Mouse (Mus musculus) neural tube, embryonic 12.5 days (tissue): ENCODE data around the gene Pofut2. TPM values are rescaled to one million over a fixed set of nuclear protein-coding genes. Genes with fewer than 3 reads are reported as not detected.

ENCODE experiments used
- ATAC-seq: fragments of 200-750 bp; cut with Nextera tagmentation; 2 replicates; pipeline ENCODE4 v1.8.0; 2017; ENCODE audit warnings: low read depth, mild to moderate bottlenecking, moderate TSS enrichment, moderate library complexity; ENCODE audit not compliant: low FRiP score
- H3K27ac ChIP-seq: fragments of 300-500 bp; sonication (generic); 2 replicates; pipeline ENCODE4 v1.5.1; 2016
- H3K27me3 ChIP-seq: fragments of 300-500 bp; sonication (generic); replicated peaks from 2 replicates; pipeline ENCODE4 v1.6.1; 2016; ENCODE audit warnings: mild to moderate bottlenecking
- H3K36me3 ChIP-seq: fragments of 300-500 bp; sonication (generic); 2 replicates; pipeline ENCODE4 v1.6.1; 2016; ENCODE audit warnings: mild to moderate bottlenecking
- H3K4me1 ChIP-seq: fragments of 300-500 bp; sonication (generic); 2 replicates; pipeline ENCODE4 v1.6.1; 2016
- H3K4me2 ChIP-seq: fragments of 300-500 bp; sonication (generic); replicated peaks from 2 replicates; pipeline ENCODE4 v1.6.1; 2016; ENCODE audit warnings: mild to moderate bottlenecking
- H3K4me3 ChIP-seq: fragments of 300-500 bp; sonication (generic); 2 replicates; pipeline ENCODE4 v1.5.1; 2016
- H3K9ac ChIP-seq: fragments of 300-500 bp; sonication (generic); 2 replicates; pipeline ENCODE4 v1.6.1; 2016; ENCODE audit warnings: mild to moderate bottlenecking
- H3K9me3 ChIP-seq: fragments of 300-500 bp; sonication (generic); 2 replicates; pipeline ENCODE4 v1.6.1; 2016; ENCODE audit warnings: mild to moderate bottlenecking
- WGBS: fragments of 180-500 bp; shearing (Covaris S2); methylation state at CpG from one replicate; pipeline ENCODE4 v1.1.7; 2016; 5-methylcytosine and 5-hydroxymethylcytosine counted together
- polyA plus RNA-seq: library from polyadenylated mRNA; unstranded; fragments of >200 nt; fragmentation: Nextera tagmentation; extraction: Ambion mirVana; gene quantifications from 2 replicates; pipeline ENCODE4 v1.2.1, GENCODE M21; 2016

Gene Pofut2
- polyA plus RNA-seq, 1 experiment from 2014 or later, result 69.3 TPM

DNA sequence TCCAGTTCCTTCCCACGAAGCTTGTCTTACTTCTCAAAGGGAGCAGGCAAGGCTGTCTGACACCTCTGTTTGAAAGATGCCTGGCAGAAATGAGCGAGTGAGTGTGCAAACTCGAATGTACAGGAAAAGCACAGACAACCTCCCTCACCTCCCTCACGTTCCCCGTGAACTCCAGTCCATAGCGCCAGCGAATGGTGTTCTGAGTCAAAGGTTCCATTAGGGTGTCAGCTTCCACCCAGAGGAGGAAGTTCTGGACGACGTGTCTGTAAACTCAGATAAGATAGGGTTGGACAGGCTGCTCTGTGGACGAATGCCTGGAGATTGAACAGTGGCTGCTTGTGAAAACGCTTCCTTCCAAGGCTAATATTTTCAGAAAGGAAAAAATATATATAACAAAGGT is 37.9 kb upstream of the Pofut2 start:
- Histone ChIP-seq H3K36me3 (no peaks in the 10 kb centered on the region), H3K4me1 (no peaks in the 10 kb centered on the region), H3K27me3 (no peaks in the 10 kb centered on the region), H3K27ac (no peak overlapping the region), H3K4me3 (no peak overlapping the region), H3K9me3 (no peaks in the 10 kb centered on the region), H3K9ac (no peak overlapping the region), H3K4me2 (no peak overlapping the region)
- ATAC-seq, result no peak
- 77% methylated on average over 11 of the region's 11 CpGs for WGBS

DNA sequence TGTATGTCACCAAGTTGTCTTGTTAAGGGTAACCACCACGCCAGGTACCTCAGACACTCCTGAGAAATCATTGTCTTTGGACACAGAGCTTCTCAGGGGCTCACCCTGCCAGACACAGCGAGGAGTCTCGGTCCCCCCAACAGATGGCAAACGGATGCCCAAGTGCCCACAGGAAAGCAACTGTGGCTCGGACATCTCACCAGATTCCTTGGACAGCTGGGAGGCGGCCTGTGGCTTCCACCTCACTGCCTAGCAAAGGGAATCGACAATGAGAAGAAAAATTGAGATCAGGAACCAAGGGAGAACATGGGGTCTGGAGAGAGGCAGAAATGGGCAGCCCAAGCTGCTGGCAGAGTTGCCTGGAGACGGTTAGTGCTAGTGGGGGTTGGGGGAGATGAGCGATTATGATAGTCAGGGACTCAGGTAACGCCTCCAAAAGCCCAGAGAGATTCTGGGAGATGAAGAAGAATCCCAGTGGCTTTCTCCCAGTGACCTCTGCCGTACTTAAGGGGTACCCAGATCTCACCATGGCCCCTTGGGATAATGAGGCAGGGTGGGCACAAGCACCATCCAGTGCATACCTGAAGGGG is 36.0 kb upstream of the Pofut2 start:
- Histone ChIP-seq H3K4me3 (no peak overlapping the region), H3K9me3 (no peaks in the 10 kb centered on the region), H3K4me1 (no peaks in the 10 kb centered on the region), H3K9ac (no peak overlapping the region), H3K27me3 (no peaks in the 10 kb centered on the region), H3K27ac (no peak overlapping the region), H3K4me2 (no peak overlapping the region), H3K36me3 (no peaks in the 10 kb centered on the region)
- no peak for ATAC-seq
- WGBS, result 81% methylated on average over 11 of the region's 11 CpGs

DNA sequence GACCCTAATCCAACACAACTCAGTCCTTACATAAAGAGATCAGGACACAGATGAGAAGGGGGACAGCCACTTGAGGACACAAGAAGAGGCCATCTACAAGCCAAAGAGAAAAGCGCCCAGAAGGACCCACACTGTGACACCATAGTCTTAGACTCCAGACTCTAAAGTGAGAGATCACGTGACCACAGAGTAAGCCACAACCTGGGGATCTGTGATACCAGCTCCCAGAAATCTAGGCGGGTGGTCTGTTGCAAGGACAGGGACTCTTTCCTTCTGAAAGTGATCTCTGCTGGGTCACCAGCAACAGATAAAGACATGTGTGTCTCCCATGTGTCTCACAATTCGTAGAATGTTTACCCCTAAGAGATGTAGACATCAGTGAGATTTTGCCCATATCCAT is 34.6 kb upstream of the Pofut2 start:
- H3K27me3 ChIP-seq, result no peaks in the 10 kb centered on the region
- H3K4me3 ChIP-seq, result no peak overlapping the region
- ATAC-seq, result no peak
- 89% methylated on average over 4 of the region's 4 CpGs for WGBS
- no peak overlapping the region for H3K9ac ChIP-seq
- H3K27ac ChIP-seq, result no peak overlapping the region
- H3K4me1 ChIP-seq, result no peaks in the 10 kb centered on the region
- H3K9me3 ChIP-seq, result no peaks in the 10 kb centered on the region
- H3K36me3 ChIP-seq, result no peaks in the 10 kb centered on the region
- H3K4me2 ChIP-seq, result no peak overlapping the region

DNA sequence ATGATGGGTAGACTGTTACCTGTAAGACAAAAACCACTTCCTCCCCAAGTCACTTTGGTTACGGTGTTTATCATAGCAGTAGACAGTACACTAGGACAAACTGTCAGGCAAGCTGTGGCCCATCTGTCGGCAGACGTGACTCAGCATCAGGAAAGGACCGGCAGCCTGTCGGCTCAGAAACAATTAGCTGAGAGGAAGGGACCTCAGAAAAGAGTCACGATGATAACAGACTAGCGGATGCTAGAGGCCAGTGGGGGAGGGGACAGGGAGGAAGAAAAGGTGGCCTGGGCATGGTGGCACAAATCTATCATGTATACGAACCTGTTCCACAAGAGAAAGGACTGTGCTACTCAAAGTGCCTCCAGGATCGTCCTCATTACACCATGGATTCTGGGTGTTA is 33.6 kb upstream of the Pofut2 start:
- no peak overlapping the region for H3K9ac ChIP-seq
- H3K4me2 ChIP-seq, result no peak overlapping the region
- H3K4me3 ChIP-seq, result no peak overlapping the region
- no peaks in the 10 kb centered on the region for H3K36me3 ChIP-seq
- no peaks in the 10 kb centered on the region for H3K27me3 ChIP-seq
- H3K4me1 ChIP-seq, result 0 out of 2 replicates have a peak, but pooled peaks cover 4% of the 10 kb centered on the region
- no peak overlapping the region for H3K27ac ChIP-seq
- no peak for ATAC-seq
- WGBS, result 70% methylated on average over 9 of the region's 9 CpGs
- H3K9me3 ChIP-seq, result no peaks in the 10 kb centered on the region

DNA sequence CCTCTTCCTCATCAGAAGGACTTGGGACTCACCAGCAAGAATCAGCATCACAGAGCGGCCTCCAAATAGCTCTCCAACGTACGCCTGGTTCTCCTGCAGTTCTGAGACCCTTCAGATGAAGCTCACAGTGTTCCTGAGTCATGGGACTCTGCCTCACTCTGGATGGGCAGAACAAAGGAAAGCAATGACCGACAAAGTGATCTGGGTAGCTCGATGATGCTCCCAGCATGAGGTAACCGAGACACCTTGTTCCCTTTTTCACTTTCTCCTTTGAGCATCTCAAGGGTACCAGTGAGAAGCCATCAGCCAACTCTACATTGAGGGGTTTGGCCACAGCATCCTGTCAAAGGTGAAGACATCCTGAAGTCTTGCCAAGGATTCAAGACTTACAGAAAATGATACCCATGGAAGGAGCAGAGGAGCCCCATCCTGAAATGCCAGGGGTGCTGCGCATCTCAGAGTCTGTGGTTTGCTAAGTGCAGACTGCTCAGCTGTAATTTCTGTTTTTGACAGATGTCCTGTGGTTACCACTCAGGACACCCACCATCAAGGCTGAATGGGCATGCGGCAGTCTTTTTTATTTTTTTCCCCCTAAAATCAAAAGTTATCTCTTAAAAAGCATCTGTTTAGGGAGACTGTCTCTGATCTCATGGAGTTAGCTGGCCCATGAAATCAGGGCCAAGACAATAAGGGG is 32.9 kb upstream of the Pofut2 start:
- Histone ChIP-seq H3K27ac (no peak overlapping the region), H3K27me3 (no peaks in the 10 kb centered on the region), H3K9ac (no peak overlapping the region), H3K9me3 (no peaks in the 10 kb centered on the region), H3K4me1 (0 out of 2 replicates have a peak, but pooled peaks cover 4% of the 10 kb centered on the region), H3K4me3 (no peak overlapping the region), H3K36me3 (no peaks in the 10 kb centered on the region), H3K4me2 (no peak overlapping the region)
- no peak for ATAC-seq
- 88% methylated on average over 8 of the region's 8 CpGs for WGBS

DNA sequence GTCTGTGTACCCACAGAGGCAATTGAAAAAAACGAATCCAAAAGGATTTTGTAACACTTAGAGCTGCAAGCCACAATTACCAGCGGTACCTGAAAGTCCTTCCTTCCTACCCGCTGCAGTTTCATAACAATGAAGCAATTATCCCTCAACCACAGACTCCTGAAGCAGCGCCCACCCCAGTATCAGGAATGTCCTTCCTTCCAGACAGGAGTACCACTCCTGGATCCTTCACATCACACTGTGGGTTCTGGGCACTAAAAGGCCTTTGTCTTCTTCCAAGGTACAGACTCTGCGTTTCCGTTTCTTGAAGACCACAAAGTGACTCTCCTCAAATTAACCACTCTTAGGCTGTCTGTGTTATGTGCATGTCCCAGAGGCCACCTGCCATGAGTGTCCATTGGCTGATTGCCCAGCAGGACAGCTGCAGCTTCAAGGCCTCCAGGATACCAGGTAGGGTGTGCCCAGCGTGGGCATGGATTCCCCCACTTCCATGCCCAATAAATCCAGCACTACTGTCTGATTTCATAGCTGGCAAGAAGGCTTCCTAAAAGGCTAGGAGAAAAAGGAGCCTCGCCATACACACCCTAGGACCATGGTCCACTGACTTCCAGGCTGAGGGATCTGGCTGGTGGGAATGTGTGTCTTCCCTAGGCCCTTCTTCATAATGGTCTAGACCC is 32.2 kb upstream of the Pofut2 start:
- 0 out of 2 replicates have a peak, but pooled peaks cover 4% of the 10 kb centered on the region for H3K4me1 ChIP-seq
- no peak overlapping the region for H3K4me2 ChIP-seq
- no peaks in the 10 kb centered on the region for H3K9me3 ChIP-seq
- WGBS, result 64% methylated on average over 8 of the region's 8 CpGs
- no peak for ATAC-seq
- H3K36me3 ChIP-seq, result no peaks in the 10 kb centered on the region
- no peak overlapping the region for H3K9ac ChIP-seq
- H3K27me3 ChIP-seq, result no peaks in the 10 kb centered on the region
- H3K27ac ChIP-seq, result no peak overlapping the region
- no peak overlapping the region for H3K4me3 ChIP-seq

DNA sequence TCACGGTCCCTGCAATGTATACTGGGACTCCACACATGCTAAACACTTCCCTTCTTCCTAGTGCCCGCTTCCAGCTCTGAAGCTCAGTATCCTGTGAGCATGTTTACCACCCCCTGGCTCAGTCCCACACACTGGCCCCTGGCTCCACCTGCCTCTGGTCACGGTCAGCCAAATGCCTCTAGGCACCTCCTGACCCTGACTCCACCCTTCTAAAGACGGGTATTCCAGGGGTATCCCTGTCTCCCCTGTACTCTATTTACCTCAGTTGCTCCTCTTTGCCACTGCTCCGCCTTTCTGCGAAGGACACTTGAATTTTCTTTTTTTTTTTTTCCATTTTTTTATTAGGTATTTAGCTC is 31.7 kb upstream of the Pofut2 start:
- no peak for ATAC-seq
- H3K27me3 ChIP-seq, result no peaks in the 10 kb centered on the region
- 0 out of 2 replicates have a peak, but pooled peaks cover 4% of the 10 kb centered on the region for H3K4me1 ChIP-seq
- H3K4me3 ChIP-seq, result no peak overlapping the region
- H3K9ac ChIP-seq, result no peak overlapping the region
- no peak overlapping the region for H3K4me2 ChIP-seq
- no peaks in the 10 kb centered on the region for H3K36me3 ChIP-seq
- no peak overlapping the region for H3K27ac ChIP-seq
- no peaks in the 10 kb centered on the region for H3K9me3 ChIP-seq
- 83% methylated on average over 6 of the region's 6 CpGs for WGBS

DNA sequence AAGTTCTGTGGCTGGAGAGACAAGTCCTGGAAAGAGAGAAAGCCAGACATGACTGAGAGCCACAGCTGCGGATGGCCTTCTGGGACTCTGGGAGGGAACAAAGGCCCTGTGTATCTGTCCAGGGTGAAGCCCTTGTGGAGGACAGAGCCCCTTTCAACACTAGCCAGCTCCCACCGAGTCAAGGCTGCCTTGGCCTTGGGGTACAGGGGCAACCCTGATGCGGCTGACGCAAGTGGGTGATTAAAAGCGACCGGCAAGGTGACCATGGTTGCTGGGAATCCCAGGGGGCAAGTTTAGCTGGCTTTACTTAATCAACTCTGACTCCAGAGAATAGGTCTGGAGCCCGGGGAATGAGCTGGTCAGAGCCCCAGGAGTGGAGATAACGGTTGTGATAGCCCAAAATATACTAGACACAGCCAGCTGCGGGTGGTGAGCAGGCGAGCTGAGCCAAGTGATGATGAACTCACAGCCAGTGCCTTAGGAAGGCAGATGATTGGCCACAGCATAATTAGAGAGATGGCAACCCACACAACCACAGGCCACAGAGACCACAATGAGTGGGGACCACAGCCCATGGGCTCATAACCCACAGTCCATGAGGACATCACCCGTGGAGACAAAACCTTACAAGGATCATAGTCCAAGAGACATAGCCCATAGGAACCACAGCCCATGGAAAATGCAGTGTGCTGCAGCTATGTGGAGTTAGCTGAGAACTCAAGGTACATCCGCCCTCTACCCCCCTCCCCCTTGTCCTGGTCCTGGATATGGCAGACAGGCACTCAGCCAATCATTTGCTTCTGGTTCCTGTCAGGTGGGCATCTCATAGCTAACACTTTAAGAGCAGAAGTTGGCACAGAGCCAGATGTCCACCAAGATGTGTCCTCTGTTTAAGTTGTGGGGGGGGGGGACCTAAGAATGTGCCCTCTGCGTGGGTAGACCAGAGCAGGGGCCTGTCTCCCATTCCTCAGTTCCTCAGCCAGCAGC is 29.1 kb upstream of the Pofut2 start:
- no peak overlapping the region for H3K9ac ChIP-seq
- no peaks in the 10 kb centered on the region for H3K27me3 ChIP-seq
- H3K4me1 ChIP-seq, result 0 out of 2 replicates have a peak, but pooled peaks cover 4% of the 10 kb centered on the region
- H3K4me2 ChIP-seq, result no peak overlapping the region
- WGBS, result 80% methylated on average over 13 of the region's 13 CpGs
- H3K4me3 ChIP-seq, result no peak overlapping the region
- H3K27ac ChIP-seq, result no peak overlapping the region
- no peaks in the 10 kb centered on the region for H3K36me3 ChIP-seq
- no peaks in the 10 kb centered on the region for H3K9me3 ChIP-seq
- no peak for ATAC-seq

DNA sequence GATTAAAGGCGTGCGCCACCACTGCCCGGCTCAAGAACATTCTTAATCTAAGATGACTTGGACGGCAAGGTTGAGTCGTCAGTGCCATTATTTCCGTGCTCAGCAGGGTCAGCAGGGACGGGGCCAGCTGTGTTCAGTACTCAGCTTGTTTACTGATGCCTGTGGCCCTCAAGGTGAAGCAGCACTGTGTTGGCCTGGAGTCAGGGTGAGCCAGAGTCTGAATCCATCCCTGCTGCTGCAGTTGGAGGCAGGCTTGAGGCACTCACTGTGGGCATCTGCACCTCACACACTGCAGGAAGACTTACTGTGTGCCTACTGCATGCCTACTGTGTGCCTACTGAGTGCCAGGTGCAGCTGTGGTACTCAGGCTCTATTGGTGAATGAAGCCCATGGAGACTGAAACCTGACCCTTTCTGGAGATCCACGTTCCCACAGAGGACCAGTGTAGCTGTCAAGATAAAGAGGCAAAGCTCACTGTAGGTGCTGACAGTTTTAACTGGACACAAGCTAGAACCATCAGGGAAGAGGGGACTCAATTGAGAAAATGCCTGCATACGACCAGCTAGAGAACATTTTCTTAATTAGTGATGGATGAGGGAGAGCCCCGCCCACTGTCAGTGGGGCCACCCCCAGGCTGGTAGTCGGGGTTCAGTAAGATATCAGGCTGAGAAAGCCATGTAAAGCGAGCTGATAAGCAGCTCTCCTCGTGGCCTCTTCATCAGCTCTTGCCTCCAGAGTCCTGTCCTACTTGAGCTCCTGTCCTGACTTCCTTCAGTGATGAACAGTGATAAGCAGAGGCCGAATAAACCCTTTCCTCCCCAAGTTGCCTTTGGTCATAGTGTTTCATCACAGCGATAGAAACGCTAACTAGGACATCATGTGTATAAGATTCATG is 26.9 kb upstream of the Pofut2 start:
- Histone ChIP-seq H3K4me2 (no peak overlapping the region), H3K27me3 (no peaks in the 10 kb centered on the region), H3K36me3 (no peaks in the 10 kb centered on the region), H3K4me1 (0 out of 2 replicates have a peak, but pooled peaks cover 4% of the 10 kb centered on the region), H3K27ac (no peak overlapping the region), H3K9ac (no peak overlapping the region), H3K9me3 (peaks cover 6% of the 10 kb centered on the region; the same call in 1 of the 2 replicates), H3K4me3 (no peak overlapping the region)
- no peak for ATAC-seq
- WGBS, result 76% methylated on average over 16 of the region's 16 CpGs

DNA sequence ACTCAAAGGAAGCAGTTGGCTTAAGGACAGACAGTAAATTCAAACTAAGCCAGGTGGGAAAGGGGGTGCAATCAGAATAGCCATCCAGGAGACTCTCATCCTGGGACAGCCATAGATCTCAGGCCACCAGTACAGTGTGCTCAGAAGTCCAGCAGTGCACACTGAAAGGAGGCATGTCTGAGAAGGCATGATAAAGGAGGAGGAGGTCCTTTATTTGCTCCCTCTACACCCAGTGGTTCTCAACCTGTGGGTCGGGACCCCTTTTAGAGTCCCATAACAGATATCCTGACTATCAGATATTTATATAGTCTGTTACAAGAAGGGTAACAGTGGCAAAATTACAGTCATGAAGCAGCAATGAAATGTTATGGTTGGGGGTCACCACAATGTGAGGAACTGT is 25.8 kb upstream of the Pofut2 start:
- no peak overlapping the region for H3K4me3 ChIP-seq
- 0 out of 2 replicates have a peak, but pooled peaks cover 4% of the 10 kb centered on the region for H3K4me1 ChIP-seq
- ATAC-seq, result no peak
- no peaks in the 10 kb centered on the region for H3K27me3 ChIP-seq
- no peak overlapping the region for H3K27ac ChIP-seq
- 71% methylated on average over 1 of the region's 1 CpGs for WGBS
- H3K9me3 ChIP-seq, result peaks cover 6% of the 10 kb centered on the region; the same call in 1 of the 2 replicates
- H3K4me2 ChIP-seq, result no peak overlapping the region
- H3K9ac ChIP-seq, result no peak overlapping the region
- H3K36me3 ChIP-seq, result no peaks in the 10 kb centered on the region

DNA sequence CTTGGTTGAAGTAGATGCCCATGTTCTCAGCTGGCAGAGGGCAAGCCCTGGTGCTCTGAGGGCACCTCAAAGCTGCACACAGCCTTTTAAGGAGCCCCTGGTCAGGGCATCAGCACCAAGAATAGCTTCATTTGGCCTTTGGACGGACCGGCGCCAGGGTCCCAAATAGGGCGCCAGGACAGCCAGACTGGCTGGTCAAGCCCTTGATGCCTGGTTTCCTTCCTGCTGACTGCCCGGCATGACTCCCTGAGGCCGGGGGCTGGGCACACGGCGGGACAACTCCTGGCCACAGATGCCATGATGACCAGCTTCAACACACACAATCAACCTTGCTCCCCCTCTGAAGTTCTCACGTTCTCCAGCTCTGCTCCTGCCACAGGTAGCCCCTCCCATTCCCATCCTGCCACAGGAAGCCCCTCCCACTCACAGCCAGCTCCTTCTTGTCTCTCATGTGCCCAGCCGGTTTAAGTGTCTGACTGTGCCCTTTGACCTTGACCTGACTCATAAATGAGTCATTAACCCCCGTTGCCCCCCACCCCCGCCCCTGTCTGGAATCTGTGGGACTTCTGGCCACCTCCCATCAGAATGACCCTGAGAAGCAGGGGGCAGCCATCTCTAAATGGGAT is 23.9 kb upstream of the Pofut2 start:
- Histone ChIP-seq H3K4me3 (no peak overlapping the region), H3K9ac (no peak overlapping the region), H3K27me3 (no peaks in the 10 kb centered on the region), H3K27ac (no peak overlapping the region), H3K4me1 (no peaks in the 10 kb centered on the region), H3K9me3 (peaks cover 6% of the 10 kb centered on the region; the same call in 1 of the 2 replicates), H3K4me2 (no peak overlapping the region), H3K36me3 (no peaks in the 10 kb centered on the region)
- 75% methylated on average over 12 of the region's 12 CpGs for WGBS
- ATAC-seq, result no peak
